Mouse (Mus musculus) MEL (cell line): Measurements from ENCODE around the gene Thoc3. TPM values are rescaled to one million over a fixed set of nuclear protein-coding genes. Genes with fewer than 3 reads are reported as not detected.

ENCODE experiments used
- DNase-seq: peaks from one replicate; pipeline ENCODE4 v3.0.0; 2011; ENCODE audit warnings: low read depth, low spot score
- H3K27ac ChIP-seq: 2 replicates; pipeline ENCODE4 v1.5.1; 2012; ENCODE audit warnings: low read depth, mild to moderate bottlenecking, control low read depth, low read length, moderate library complexity; ENCODE audit not compliant: control insufficient read depth
- H3K27me3 ChIP-seq, 2 experiments: fragments of 150-350 bp in 1 of 2; sonication (generic) in 1 of 2; 2 replicates each; pipeline ENCODE4 v1.6.1; 2012; ENCODE audit warnings: low read length in 2 of 2, mild to moderate bottlenecking in 2 of 2, improper control_type of control experiment in 1 of 2, moderate library complexity in 1 of 2; ENCODE audit not compliant: insufficient read depth in 2 of 2, control insufficient read depth in 1 of 2
- H3K36me3 ChIP-seq, 2 experiments: 2 replicates each; pipeline ENCODE4 v1.6.1; 2012 to 2014; ENCODE audit warnings: low read length in 2 of 2, improper control_type of control experiment in 1 of 2, inconsistent platforms in 1 of 2, mild to moderate bottlenecking in 1 of 2; ENCODE audit not compliant: insufficient read depth in 2 of 2, control insufficient read depth in 1 of 2
- H3K4me1 ChIP-seq, 2 experiments: fragments of 150-350 bp in 1 of 2; sonication (generic) in 1 of 2; 2 replicates each; pipeline ENCODE4 v1.6.1; 2012; ENCODE audit warnings: low read length in 2 of 2, improper control_type of control experiment in 1 of 2, mild to moderate bottlenecking in 1 of 2; ENCODE audit not compliant: insufficient read depth in 2 of 2, control insufficient read depth in 1 of 2
- H3K4me3 ChIP-seq, 2 experiments: fragments of 150-350 bp in 1 of 2; sonication (generic) in 1 of 2; 2 replicates each; pipeline ENCODE4 v1.5.1; 2012; ENCODE audit warnings: low read depth in 2 of 2, low read length in 2 of 2, mild to moderate bottlenecking in 2 of 2, moderate library complexity in 2 of 2, control low read depth in 1 of 2, improper control_type of control experiment in 1 of 2; ENCODE audit not compliant: control insufficient read depth in 1 of 2, insufficient read depth in 1 of 2
- H3K79me2 ChIP-seq: 2 replicates; pipeline ENCODE4 v1.6.1; 2012; ENCODE audit warnings: mild to moderate bottlenecking, low read length, moderate library complexity; ENCODE audit not compliant: control insufficient read depth, poor library complexity, insufficient read depth
- H3K9ac ChIP-seq: 2 replicates; pipeline ENCODE4 v1.6.1; 2012; ENCODE audit warnings: low read depth, mild to moderate bottlenecking, control low read depth, low read length, moderate library complexity; ENCODE audit not compliant: control insufficient read depth, poor library complexity, severe bottlenecking
- H3K9me3 ChIP-seq: fragments of 150-350 bp; sonication (generic); replicated peaks from 2 replicates; pipeline ENCODE4 v1.6.1; 2012; ENCODE audit warnings: mild to moderate bottlenecking, low read length, improper control_type of control experiment, moderate library complexity; ENCODE audit not compliant: insufficient read depth
- CHD1 ChIP-seq: IDR thresholded peaks from 2 replicates; pipeline ENCODE4 v1.6.1; 2012; ENCODE audit warnings: low read depth, mild to moderate bottlenecking, inconsistent platforms, low read length, improper control_type of control experiment
- CHD2 ChIP-seq: IDR thresholded peaks from 2 replicates; pipeline ENCODE4 v1.6.1; 2011; ENCODE audit warnings: low read length, improper control_type of control experiment
- CTCF ChIP-seq, 3 experiments: IDR thresholded peaks in 2 of 3; conservative IDR thresholded peaks in 1 of 3; 2 replicates each; pipeline ENCODE4 v1.5.1; 2011 to 2012; ENCODE audit warnings: low read length in 3 of 3, low read depth in 2 of 3, mild to moderate bottlenecking in 2 of 3, improper control_type of control experiment in 1 of 3, inconsistent platforms in 1 of 3, mixed read lengths in 1 of 3, moderate library complexity in 1 of 3; ENCODE audit not compliant: control insufficient read depth in 1 of 3, insufficient read depth in 1 of 3, poor library complexity in 1 of 3, severe bottlenecking in 1 of 3
- E2F4 ChIP-seq: IDR thresholded peaks from 2 replicates; pipeline ENCODE4 v1.6.1; 2011; ENCODE audit warnings: low read depth, low read length, improper control_type of control experiment, borderline replicate concordance
- ELF1 ChIP-seq: IDR thresholded peaks from 2 replicates; pipeline ENCODE4 v1.6.1; 2014; ENCODE audit warnings: low read depth, mild to moderate bottlenecking, inconsistent platforms, low read length, improper control_type of control experiment, moderate library complexity
- EP300 ChIP-seq, 2 experiments: IDR thresholded peaks; 2 replicates each; pipeline ENCODE4 v1.6.1; 2011; ENCODE audit warnings: improper control_type of control experiment in 2 of 2, low read length in 2 of 2, low read depth in 1 of 2, mild to moderate bottlenecking in 1 of 2
- GABPA ChIP-seq: IDR thresholded peaks from 2 replicates; pipeline ENCODE4 v1.6.1; 2012; ENCODE audit warnings: low read depth, mild to moderate bottlenecking, inconsistent platforms, low read length, improper control_type of control experiment, moderate library complexity
- HCFC1 ChIP-seq: IDR thresholded peaks from 2 replicates; pipeline ENCODE4 v1.6.1; 2012; ENCODE audit warnings: low read depth, mild to moderate bottlenecking, inconsistent platforms, low read length, improper control_type of control experiment, moderate library complexity
- JUND ChIP-seq: IDR thresholded peaks from 2 replicates; pipeline ENCODE4 v1.6.1; 2011; ENCODE audit warnings: low read depth, mild to moderate bottlenecking, improper control_type of control experiment, low read length
- MAX ChIP-seq: IDR thresholded peaks from 2 replicates; pipeline ENCODE4 v1.6.1; 2011; ENCODE audit warnings: low read length, improper control_type of control experiment
- MYC ChIP-seq: IDR thresholded peaks from 2 replicates; pipeline ENCODE4 v1.6.1; 2011; ENCODE audit warnings: low read depth, mild to moderate bottlenecking, low read length, improper control_type of control experiment, moderate library complexity
- NRF1 ChIP-seq: IDR thresholded peaks from 2 replicates; pipeline ENCODE4 v1.6.1; 2014; ENCODE audit warnings: low read depth, mild to moderate bottlenecking, inconsistent platforms, low read length, improper control_type of control experiment, moderate library complexity; ENCODE audit not compliant: poor library complexity, insufficient read depth, severe bottlenecking
- POLR2A ChIP-seq, 2 experiments: IDR thresholded peaks; 2 replicates each; pipeline ENCODE4 v1.6.1; 2011 to 2012; ENCODE audit warnings: low read length in 2 of 2, mild to moderate bottlenecking in 2 of 2, control low read depth in 1 of 2, improper control_type of control experiment in 1 of 2, low read depth in 1 of 2, moderate library complexity in 1 of 2; ENCODE audit not compliant: control insufficient read depth in 1 of 2, insufficient read depth in 1 of 2, poor library complexity in 1 of 2
- POLR2AphosphoS5 ChIP-seq: IDR thresholded peaks from 2 replicates; pipeline ENCODE4 v1.6.1; 2012; ENCODE audit warnings: low read depth, borderline replicate concordance, mild to moderate bottlenecking, inconsistent platforms, low read length, moderate library complexity, mixed read lengths
- RAD21 ChIP-seq: IDR thresholded peaks from 2 replicates; pipeline ENCODE4 v1.6.1; 2011; ENCODE audit warnings: mild to moderate bottlenecking, low read depth, low read length, improper control_type of control experiment
- SIN3A ChIP-seq: IDR thresholded peaks from 2 replicates; pipeline ENCODE4 v1.6.1; 2012; ENCODE audit warnings: low read length, improper control_type of control experiment, inconsistent platforms
- SMC3 ChIP-seq: IDR thresholded peaks from 2 replicates; pipeline ENCODE4 v1.6.1; 2011; ENCODE audit warnings: low read depth, low read length, improper control_type of control experiment
- TAL1 ChIP-seq: IDR thresholded peaks from 2 replicates; pipeline ENCODE4 v1.6.1; 2012; ENCODE audit warnings: mild to moderate bottlenecking, inconsistent platforms, low read length, moderate library complexity, mixed read lengths
- TBP ChIP-seq: IDR thresholded peaks from 2 replicates; pipeline ENCODE4 v1.8.0; 2011; ENCODE audit warnings: low read depth, low read length, improper control_type of control experiment
- TCF12 ChIP-seq: IDR thresholded peaks from 2 replicates; pipeline ENCODE4 v1.6.1; 2014; ENCODE audit warnings: low read depth, mild to moderate bottlenecking, inconsistent platforms, low read length, improper control_type of control experiment, moderate library complexity
- USF1 ChIP-seq: IDR thresholded peaks from 2 replicates; pipeline ENCODE4 v1.6.1; 2014; ENCODE audit warnings: low read depth, mild to moderate bottlenecking, inconsistent platforms, low read length, improper control_type of control experiment, moderate library complexity
- ZNF384 ChIP-seq: IDR thresholded peaks from 2 replicates; pipeline ENCODE4 v1.6.1; 2012; ENCODE audit warnings: low read depth, mild to moderate bottlenecking, inconsistent platforms, low read length, improper control_type of control experiment
- polyA plus RNA-seq, 2 experiments: library from polyadenylated mRNA; stranded (reverse) in 1 of 2; unstranded in 1 of 2; fragments of >175 nt in 1 of 2; fragments of >200 nt in 1 of 2; gene quantifications; 2 replicates each; pipeline versions ENCODE4 v1.2.1 to v1.2.4; 2012; ENCODE audit warnings: low replicate concordance in 2 of 2, low read depth in 1 of 2; ENCODE audit not compliant: insufficient read length in 2 of 2, insufficient read depth in 1 of 2, missing spikeins in 1 of 2
- total RNA-seq: library from RNA; depleted of rRNA; stranded (reverse); fragments of 300-350 nt; gene quantifications from 2 replicates; pipeline ENCODE4 v1.2.3, GENCODE M21; 2012

The Thoc3 gene
- total and polyA plus RNA-seq, 3 experiments = 94.0 to 109 TPM; not detected in 1

DNA sequence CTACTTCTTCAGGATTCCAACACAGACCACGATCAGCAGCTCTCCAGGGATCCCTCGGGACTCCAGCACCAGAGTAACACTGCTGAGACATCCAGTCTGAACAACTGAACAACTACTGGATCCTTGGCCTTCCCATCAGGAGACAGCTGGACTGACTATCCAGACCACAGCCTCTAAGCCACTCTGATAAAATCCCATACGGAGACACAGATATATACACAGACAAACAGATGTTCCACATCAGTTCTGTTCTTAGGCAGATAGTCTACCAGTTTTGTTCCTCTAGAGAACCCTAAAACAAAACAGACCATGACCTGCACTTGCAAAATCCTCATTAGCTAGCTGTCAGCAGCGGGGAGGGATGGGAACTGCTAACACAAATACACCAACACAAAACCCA is 9.4 kb downstream of the Thoc3 start:
- no peak overlapping the region for H3K9ac ChIP-seq
- no peaks in the 10 kb centered on the region for H3K79me2 ChIP-seq
- H3K36me3 ChIP-seq = peaks cover 0 to 17% of the 10 kb centered on the region in 2 experiments; a peak in 2 of 4 replicates
- H3K9me3 ChIP-seq = no peaks in the 10 kb centered on the region
- DNase-seq = no peak
- no peaks in the 10 kb centered on the region for H3K4me1 ChIP-seq
- no peaks in the 10 kb centered on the region for H3K27me3 ChIP-seq
- no peak for TF ChIP-seq HCFC1
- TF ChIP-seq MAX = no peak
- TF ChIP-seq USF1 = no peak
- TF ChIP-seq NRF1 = no peak
- no peak overlapping the region for H3K4me3 ChIP-seq
- no peak overlapping the region for H3K27ac ChIP-seq

DNA sequence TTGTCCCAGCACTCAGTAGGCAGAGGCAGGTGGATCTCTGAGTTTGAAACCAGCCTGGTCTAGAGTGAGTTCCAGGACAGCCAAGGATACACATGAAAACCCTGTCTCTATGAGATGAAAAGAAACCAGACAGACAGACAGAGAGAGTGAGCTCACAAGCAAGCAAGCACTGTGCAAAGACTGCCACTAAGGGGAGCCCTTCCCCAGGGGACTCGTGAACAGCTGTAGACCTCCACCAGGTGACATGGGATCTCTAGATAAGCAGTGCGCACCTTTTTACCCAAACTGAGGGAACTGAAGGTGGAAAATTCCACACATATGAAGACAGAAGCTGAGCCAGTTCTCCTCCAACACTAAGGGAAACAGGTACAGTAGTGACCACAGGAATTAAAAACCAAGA is 11.6 kb downstream of the Thoc3 start:
- H3K36me3 ChIP-seq = peaks cover 0 to 5% of the 10 kb centered on the region in 2 experiments; a peak in 2 of 4 replicates
- DNase-seq = peak; percentile 41

DNA sequence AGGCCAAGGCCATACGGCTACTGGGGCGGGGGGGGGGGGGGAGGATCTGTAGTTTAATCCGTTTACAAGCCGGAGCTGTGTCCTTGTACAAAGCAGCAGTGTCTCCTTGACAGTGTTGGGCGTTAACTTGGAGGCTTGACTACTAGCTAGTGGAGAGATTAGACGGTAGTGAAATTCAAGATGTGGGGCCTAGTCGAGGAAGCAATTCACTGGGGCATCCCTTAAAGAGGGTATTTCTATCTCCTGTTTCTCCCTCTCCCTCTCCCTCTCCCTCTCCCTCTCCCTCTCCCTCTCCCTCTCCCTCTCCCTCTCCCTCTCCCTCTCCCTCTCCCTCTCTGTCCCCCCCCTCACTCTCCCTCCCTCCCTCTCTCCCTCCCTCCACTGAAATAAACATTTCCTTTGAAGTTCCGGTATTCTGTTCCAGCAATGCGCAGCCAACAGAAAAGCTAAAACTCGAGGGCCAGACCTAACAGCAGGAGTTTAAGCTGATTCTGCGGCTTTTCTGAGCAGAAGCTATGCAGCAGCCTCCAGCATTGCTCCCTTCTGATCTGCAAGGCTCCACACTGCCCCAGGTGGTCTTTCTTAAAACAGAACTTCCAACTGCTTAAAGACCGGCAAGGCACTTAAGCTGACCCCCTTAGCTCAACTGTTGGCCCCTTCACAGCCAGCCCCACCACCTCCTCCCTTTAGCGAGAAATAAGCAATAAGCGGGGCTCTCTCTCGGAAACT is 21.0 kb downstream of the Thoc3 start:
- H3K27ac ChIP-seq = no peak overlapping the region
- H3K79me2 ChIP-seq = no peaks in the 10 kb centered on the region
- H3K36me3 ChIP-seq = no peaks in the 10 kb centered on the region
- no peaks in the 10 kb centered on the region for H3K4me1 ChIP-seq
- no peaks in the 10 kb centered on the region for H3K27me3 ChIP-seq
- H3K4me3 ChIP-seq = peak overlapping the region; percentile 52 to 53; a peak in 3 of 4 replicates
- no peaks in the 10 kb centered on the region for H3K9me3 ChIP-seq
- DNase-seq = peak; percentile 58
- no peak for TF ChIP-seq E2F4
- TF ChIP-seq JUND = no peak
- TF ChIP-seq TAL1 = no peak
- TF ChIP-seq ZNF384 = no peak
- TF ChIP-seq MYC = no peak
- peak; percentile 10; the same call in 1 of the 2 replicates for TF ChIP-seq SMC3
- TF ChIP-seq EP300 (IDR thresholded peaks at IDR 0.05; ENCODE audit: low read depth in 1 of 2, low read length in 2 of 2) = no peak
- TF ChIP-seq RAD21 = peak; percentile 25
- TF ChIP-seq ELF1 = no peak
- TF ChIP-seq SIN3A = no peak
- no peak for TF ChIP-seq CHD2
- TF ChIP-seq POLR2A (IDR thresholded peaks at IDR 0.05; ENCODE audit: control insufficient read depth in 1 of 2, insufficient read depth in 1 of 2, low read depth in 1 of 2, low read length in 2 of 2, poor library complexity in 1 of 2) = no peak
- no peak for TF ChIP-seq POLR2AphosphoS5
- TF ChIP-seq CTCF (IDR thresholded peaks at IDR 0.05 in 2 of 3, conservative IDR thresholded peaks at IDR 0.05 in 1 of 3; ENCODE audit: control insufficient read depth in 1 of 3, insufficient read depth in 1 of 3, low read depth in 2 of 3, low read length in 3 of 3, poor library complexity in 1 of 3, severe bottlenecking in 1 of 3) = peak in 2 of 3 experiments; percentile 16 to 30; a peak in 3 of 6 replicates
- TF ChIP-seq TBP = peak; percentile 71; the same call in 1 of the 2 replicates
- no peak overlapping the region for H3K9ac ChIP-seq

More for the DNA sequence above, 11.6 kb downstream of the Thoc3 start:
- H3K27ac ChIP-seq = no peak overlapping the region
- no peaks in the 10 kb centered on the region for H3K27me3 ChIP-seq
- H3K9me3 ChIP-seq = no peaks in the 10 kb centered on the region
- no peak overlapping the region for H3K4me3 ChIP-seq
- no peak overlapping the region for H3K9ac ChIP-seq
- no peaks in the 10 kb centered on the region for H3K4me1 ChIP-seq
- no peaks in the 10 kb centered on the region for H3K79me2 ChIP-seq
- TF ChIP-seq USF1 (no peak), TCF12 (no peak), CTCF (IDR thresholded peaks at IDR 0.05 in 2 of 3, conservative IDR thresholded peaks at IDR 0.05 in 1 of 3; ENCODE audit: control insufficient read depth in 1 of 3, insufficient read depth in 1 of 3, low read depth in 2 of 3, low read length in 3 of 3, poor library complexity in 1 of 3, severe bottlenecking in 1 of 3) (peak; percentile 45 to 63 (median 62)), GABPA (no peak), POLR2A (IDR thresholded peaks at IDR 0.05; ENCODE audit: control insufficient read depth in 1 of 2, insufficient read depth in 1 of 2, low read depth in 1 of 2, low read length in 2 of 2, poor library complexity in 1 of 2) (no peak), RAD21 (peak; percentile 51), SMC3 (peak; percentile 56), CHD1 (no peak)
